Mouse (Mus musculus): Measurements from ENCODE around the gene Olfr292.

The Olfr292 gene

GRCm38 (mm10) chr7:86688030-86688429 lies at the start of gene Olfr292:
Gene Olfr292 (plus strand): TSS chr7:86688330.
- DNase-seq (ENCODE audit: low spot score in 2 of 2) = no peak

GRCm38 (mm10) chr7:86648761-86649160 lies 39.4 kb upstream of the Olfr292 start, which contains the start of gene Olfr293:
Gene Olfr293 (plus strand): TSS chr7:86649061.
- no peak for DNase-seq (ENCODE audit: low spot score in 2 of 2)

GRCm38 (mm10) chr7:86725013-86725412 lies 36.9 kb downstream of the Olfr292 start:
- DNase-seq (ENCODE audit: low spot score in 2 of 2) = no peak

Measured in left cerebral cortex, adult 9 months (tissue).